Mouse (Mus musculus) C2C12 (cell line): ENCODE measurements around the gene Upf3b. TPM values are rescaled to one million over a fixed set of nuclear protein-coding genes. Genes with fewer than 3 reads are reported as not detected.

Source experiments
- H3K27me3 ChIP-seq: one replicate; pipeline ENCODE4 v1.6.1; 2011; ENCODE audit not compliant: control insufficient read depth, insufficient read depth, insufficient read length
- H3K36me3 ChIP-seq: one replicate; pipeline ENCODE4 v1.6.1; 2011; ENCODE audit not compliant: control insufficient read depth, insufficient read depth
- H3K4me3 ChIP-seq: one replicate; pipeline ENCODE4 v1.5.1; 2011; ENCODE audit warnings: mild to moderate bottlenecking, control low read depth; ENCODE audit not compliant: poor library complexity, insufficient read depth, severe bottlenecking
- H3K79me2 ChIP-seq: one replicate; pipeline ENCODE4 v1.6.1; 2011; ENCODE audit not compliant: control insufficient read depth, insufficient read depth
- H3K79me3 ChIP-seq: one replicate; pipeline ENCODE4 v1.6.1; 2011; ENCODE audit warnings: low read depth, control low read depth
- H3ac ChIP-seq: one replicate; pipeline ENCODE3; 2011; ENCODE audit warnings: low read depth; ENCODE audit not compliant: control insufficient read depth, insufficient read length
- CEBPB ChIP-seq: IDR thresholded peaks from one replicate; pipeline ENCODE4 v1.6.1; 2011; ENCODE audit warnings: low read depth, mild to moderate bottlenecking, control low read depth, moderate library complexity
- CTCF ChIP-seq: IDR thresholded peaks from one replicate; pipeline ENCODE4 v1.5.1; 2011; ENCODE audit not compliant: control insufficient read depth, insufficient read depth, insufficient read length
- FOSL1 ChIP-seq: IDR thresholded peaks from one replicate; pipeline ENCODE4 v1.8.0; 2011; ENCODE audit warnings: mild to moderate bottlenecking, low read length; ENCODE audit not compliant: poor library complexity, insufficient read depth, severe bottlenecking
- MAX ChIP-seq: IDR thresholded peaks from one replicate; pipeline ENCODE4 v1.6.1; 2011; ENCODE audit warnings: mild to moderate bottlenecking, control low read depth
- MYOD1 ChIP-seq: IDR thresholded peaks from one replicate; pipeline ENCODE4 v1.6.1; 2011; ENCODE audit warnings: low read depth; ENCODE audit not compliant: control insufficient read depth, insufficient read length
- MYOG ChIP-seq: IDR thresholded peaks from one replicate; pipeline ENCODE4 v1.6.1; 2011; ENCODE audit not compliant: control insufficient read depth, insufficient read length; ENCODE audit errors: extremely low read depth
- USF1 ChIP-seq: IDR thresholded peaks from one replicate; pipeline ENCODE4 v1.6.1; 2011; ENCODE audit warnings: low read depth, mild to moderate bottlenecking, control low read depth, moderate library complexity
- polyA plus RNA-seq: library from polyadenylated mRNA; unstranded; fragments of >200 nt; fragmentation: generic; extraction: Trizol; gene quantifications from one replicate; pipeline ENCODE4 v1.2.1, GENCODE M21; 2012; ENCODE audit warnings: missing spikeins

The Upf3b gene
- polyA plus RNA-seq, 1 experiment: 4.3 TPM

DNA sequence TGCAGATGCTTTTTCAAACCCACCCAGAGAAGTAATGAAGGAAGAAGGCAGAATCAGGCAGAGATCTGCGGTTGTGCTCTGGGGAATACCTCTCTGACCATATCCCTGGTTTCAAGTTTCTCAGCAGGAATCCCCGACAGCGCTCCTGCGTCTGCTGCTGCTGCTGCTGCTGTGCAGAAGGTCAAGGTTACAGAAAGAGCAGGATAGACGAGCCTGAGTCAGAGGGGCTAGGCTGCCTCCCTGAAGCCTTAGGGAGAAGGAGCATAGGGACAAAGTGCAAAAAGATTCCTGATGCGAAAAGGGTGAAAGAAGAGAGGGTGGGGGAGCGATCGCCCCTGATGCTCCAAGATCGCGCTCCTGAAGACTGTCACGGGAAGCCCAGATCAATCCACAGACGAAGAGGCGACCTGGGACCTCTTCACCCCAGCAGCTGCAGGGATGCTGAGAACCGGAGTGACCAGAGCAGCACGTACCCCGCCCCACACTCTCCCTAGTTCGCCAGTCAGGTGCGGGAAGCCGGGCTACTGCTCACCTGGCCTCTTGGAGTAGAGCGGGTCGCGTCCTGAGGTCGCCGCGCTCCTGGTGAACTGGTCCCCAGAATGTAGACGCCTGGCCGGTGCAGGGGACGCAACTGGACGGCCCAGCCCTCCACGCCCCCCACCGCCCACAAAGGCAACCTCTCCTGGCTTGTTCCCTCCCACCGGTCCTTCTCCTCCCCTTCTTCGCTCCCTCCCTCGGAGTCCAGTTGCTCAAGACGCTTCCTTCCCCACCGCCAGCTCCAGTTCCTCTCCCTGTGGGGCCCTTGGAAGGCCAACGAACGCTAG is 61.8 kb downstream of the Upf3b start, which contains the start of gene Sowahd:
TSS of gene Sowahd (plus strand) at position 780 of the 824 bp plus-strand sequence.
- Histone ChIP-seq H3K79me3 (no peaks in the 10 kb centered on the region), H3K27me3 (peaks cover 13% of the 10 kb centered on the region)

DNA sequence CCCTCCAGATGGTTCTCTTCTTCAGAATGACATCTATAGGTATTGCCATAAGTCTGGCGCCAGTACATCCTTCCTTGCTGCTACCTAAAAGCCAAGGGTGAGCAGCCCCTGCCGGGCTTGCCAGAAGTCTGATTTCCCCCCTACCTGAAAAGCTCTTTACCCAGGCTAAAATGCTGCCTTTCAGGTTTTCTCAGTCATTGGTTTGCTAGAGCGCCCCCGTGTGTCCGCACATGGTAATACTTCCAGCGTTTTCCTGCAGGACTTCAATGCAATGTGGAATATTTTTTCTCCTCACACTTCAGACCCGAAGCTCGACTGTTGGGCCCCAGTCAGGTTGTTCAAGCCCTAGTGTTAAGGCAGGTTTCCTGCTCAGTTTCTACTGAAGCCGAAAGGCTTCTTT is 67.4 kb downstream of the Upf3b start:
- Histone ChIP-seq H3K4me3 (no peak overlapping the region), H3K79me2 (no peaks in the 10 kb centered on the region), H3K27me3 (no peaks in the 10 kb centered on the region), H3K36me3 (no peaks in the 10 kb centered on the region), H3ac (no peak overlapping the region), H3K79me3 (no peaks in the 10 kb centered on the region)
- TF ChIP-seq CTCF (no peak), MYOG (no peak), CEBPB (no peak)

More for the DNA sequence above, 61.8 kb downstream of the Upf3b start, which contains the start of gene Sowahd:
- TF ChIP-seq CEBPB (no peak), MYOG (no peak), MYOD1 (no peak), FOSL1 (no peak), USF1 (no peak), CTCF (no peak), MAX (no peak)
- H3K79me2 ChIP-seq: no peaks in the 10 kb centered on the region
- H3ac ChIP-seq: no peak within 1 kb of the TSS
- H3K4me3 ChIP-seq: no peak within 1 kb of the TSS
- H3K36me3 ChIP-seq: no peaks in the 10 kb centered on the region

Other genes starting within 250 kb of the Upf3b start
- 64.8 TPM for gene Ube2a, start 236.4 kb downstream of the Upf3b start, polyA plus RNA-seq
- 6.3 TPM for gene C330007P06Rik, start 236.2 kb downstream of the Upf3b start, polyA plus RNA-seq
- gene Nkrf, start 207.4 kb downstream of the Upf3b start, polyA plus RNA-seq: 4.3 TPM
- gene Sept6, start 118.5 kb downstream of the Upf3b start, polyA plus RNA-seq: 18.7 TPM
- gene Sowahd, start 61.5 kb downstream of the Upf3b start, polyA plus RNA-seq: not detected
- 2,645 TPM for gene Rpl39, start 24.9 kb downstream of the Upf3b start, polyA plus RNA-seq
- 3.2 TPM for gene Nkap, start 16.5 kb upstream of the Upf3b start, polyA plus RNA-seq
- gene Akap14, start 58.5 kb upstream of the Upf3b start, polyA plus RNA-seq: 0.04 TPM
- gene Ndufa1, start 80.8 kb upstream of the Upf3b start, polyA plus RNA-seq: 254 TPM
- gene Rnf113a1, start 80.9 kb upstream of the Upf3b start, polyA plus RNA-seq: 4.5 TPM
- gene Gm9, start 100.7 kb upstream of the Upf3b start, polyA plus RNA-seq: not detected
- not detected for gene Rhox1, start 111.9 kb upstream of the Upf3b start, polyA plus RNA-seq
- not detected for gene Rhox2a, start 134.7 kb upstream of the Upf3b start, polyA plus RNA-seq
- gene Rhox3a, start 139.6 kb upstream of the Upf3b start, polyA plus RNA-seq: not detected
- gene Rhox4a, start 155.0 kb upstream of the Upf3b start, polyA plus RNA-seq: not detected